Mouse (Mus musculus) bone marrow macrophage, adult 2 months (primary cell): ENCODE data around the gene Senp1.

Experiments
- CTCF ChIP-seq: IDR thresholded peaks from 2 replicates; pipeline ENCODE4 v1.5.1; 2012; ENCODE audit warnings: low read depth, mild to moderate bottlenecking, low read length, moderate library complexity
- POLR2A ChIP-seq: IDR thresholded peaks from 2 replicates; pipeline ENCODE4 v1.6.1; 2012; ENCODE audit warnings: mild to moderate bottlenecking, low read depth, low read length, borderline replicate concordance

DNA sequence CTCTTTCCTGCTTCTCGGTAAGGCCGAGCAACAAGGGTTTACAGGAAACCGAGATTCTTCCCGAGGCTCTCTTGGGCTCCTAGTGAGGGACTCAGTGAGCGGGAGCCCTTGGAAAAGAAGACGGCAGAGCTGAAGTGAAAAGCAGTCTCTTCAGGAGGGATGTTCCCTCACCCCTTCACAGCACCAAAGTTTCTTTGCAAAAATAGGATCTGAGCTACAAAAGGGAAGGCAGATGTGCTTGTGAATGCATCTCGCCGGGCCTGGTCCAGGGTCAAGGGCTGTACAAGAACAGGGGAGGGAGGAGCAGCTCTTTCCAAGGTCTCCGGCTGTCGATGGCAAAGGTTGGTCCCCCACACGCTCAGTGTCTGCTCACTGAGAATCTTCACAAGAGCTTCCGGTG is 51.0 kb downstream of the Senp1 start:
- TF ChIP-seq POLR2A (no peak), CTCF (no peak)
